Mouse (Mus musculus) monocyte, adult 2 months (primary cell): Measurements from ENCODE around the gene Vars2.

Experiments
- DNase-seq, 2 experiments: peaks; one replicate each; pipeline ENCODE4 v3.0.0; 2022; ENCODE audit warnings: low spot score in 2 of 2, low read depth in 1 of 2

The Vars2 gene

DNA sequence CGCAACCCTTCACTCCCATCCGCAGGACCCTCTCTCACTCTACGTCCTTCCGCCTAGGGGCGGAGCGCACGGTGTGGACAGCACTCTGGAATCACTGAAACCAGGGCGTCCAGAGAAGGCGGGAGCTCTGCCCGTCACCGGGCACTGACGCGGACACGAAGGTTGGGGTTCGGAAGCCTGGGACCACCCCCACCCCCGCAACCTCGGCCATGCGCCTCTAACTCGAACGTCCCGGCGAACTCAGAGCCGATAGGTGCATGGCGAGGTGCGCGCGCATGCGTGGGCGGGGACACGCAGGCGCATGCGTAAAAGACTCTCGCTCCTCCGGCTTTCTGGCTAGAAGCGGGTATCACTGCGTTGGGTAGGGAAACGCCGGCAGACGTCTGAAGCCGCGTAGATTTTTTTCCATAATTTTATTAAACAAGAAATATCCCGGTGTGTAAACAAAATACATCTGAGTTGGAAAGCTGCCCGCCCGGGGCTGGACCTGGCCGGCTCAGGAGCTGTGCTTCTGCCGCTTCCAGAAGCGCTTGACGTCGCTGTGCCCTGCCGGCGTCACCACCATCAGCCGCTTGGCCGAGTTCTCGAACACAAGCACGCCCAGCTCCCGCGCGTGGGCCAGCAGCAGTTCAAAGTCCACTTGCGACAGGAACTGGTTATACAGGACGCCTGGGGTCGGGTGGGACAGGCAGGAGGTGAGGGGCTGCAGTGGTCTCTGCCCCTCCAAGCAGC, at the start of gene Vars2:
Gene Vars2 (minus strand): TSS at position 259 of the 732 bp plus-strand sequence.
- DNase-seq: peak; percentile 79 to 95

DNA sequence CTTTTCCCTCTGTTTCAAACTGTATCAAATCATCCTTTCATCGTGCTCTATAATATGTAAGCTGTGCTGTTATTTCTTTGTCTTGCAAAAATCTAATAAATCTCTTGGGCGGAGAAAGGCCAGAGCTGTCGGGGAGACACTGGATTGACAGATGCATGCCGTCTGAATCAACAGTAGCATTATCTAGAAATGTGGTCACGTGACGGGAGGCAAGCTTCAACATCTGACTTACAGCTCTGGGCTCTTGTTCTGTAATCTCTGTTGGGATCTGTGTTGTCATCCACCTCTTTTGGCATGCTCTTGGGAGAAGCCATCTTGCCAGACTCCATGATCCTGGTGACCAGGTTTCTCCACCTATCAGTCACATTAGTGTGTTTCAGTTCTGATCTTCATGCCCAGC, 49.7 kb upstream of the Vars2 start:
- no peak for DNase-seq

GRCm38 (mm10) chr17:35716114-35716513, 48.7 kb upstream of the Vars2 start:
- DNase-seq: no peak

- DNase-seq: no peak
Measured at GRCm38 (mm10) chr17:35710705-35711347, 43.4 kb upstream of the Vars2 start.

- no peak for DNase-seq
Measured at GRCm38 (mm10) chr17:35708611-35709010, 41.2 kb upstream of the Vars2 start.

DNA sequence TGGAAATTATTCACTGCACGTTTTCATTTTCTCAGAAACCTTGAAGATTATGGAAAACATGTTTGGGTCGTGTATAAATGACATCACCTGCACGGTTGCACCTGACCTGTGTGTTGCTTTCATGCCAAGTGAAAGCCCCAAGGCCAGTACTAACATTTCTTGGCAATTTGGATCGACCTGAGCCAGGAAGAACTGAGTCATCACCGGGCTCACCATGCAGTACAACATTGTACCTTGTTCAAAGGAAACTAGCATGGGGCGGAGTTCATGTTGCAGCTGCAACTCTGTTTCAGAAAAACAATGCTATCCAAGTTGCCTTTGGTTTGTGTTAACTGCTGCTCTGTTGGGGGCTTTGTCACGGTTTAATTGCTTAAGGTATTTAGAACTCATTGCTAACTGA, 40.5 kb upstream of the Vars2 start:
- DNase-seq: no peak

GRCm38 (mm10) chr17:35705836-35706235, 38.4 kb upstream of the Vars2 start:
- no peak for DNase-seq

- DNase-seq: no peak
Measured at GRCm38 (mm10) chr17:35704621-35705464, 37.5 kb upstream of the Vars2 start, which contains the start of gene Ddr1. TSS of gene Ddr1 (minus strand) at chr17:35704621.

- no peak for DNase-seq
Measured at GRCm38 (mm10) chr17:35703751-35704271, 36.4 kb upstream of the Vars2 start.

- DNase-seq: no peak
Measured at GRCm38 (mm10) chr17:35703065-35703464, 35.7 kb upstream of the Vars2 start.

DNA sequence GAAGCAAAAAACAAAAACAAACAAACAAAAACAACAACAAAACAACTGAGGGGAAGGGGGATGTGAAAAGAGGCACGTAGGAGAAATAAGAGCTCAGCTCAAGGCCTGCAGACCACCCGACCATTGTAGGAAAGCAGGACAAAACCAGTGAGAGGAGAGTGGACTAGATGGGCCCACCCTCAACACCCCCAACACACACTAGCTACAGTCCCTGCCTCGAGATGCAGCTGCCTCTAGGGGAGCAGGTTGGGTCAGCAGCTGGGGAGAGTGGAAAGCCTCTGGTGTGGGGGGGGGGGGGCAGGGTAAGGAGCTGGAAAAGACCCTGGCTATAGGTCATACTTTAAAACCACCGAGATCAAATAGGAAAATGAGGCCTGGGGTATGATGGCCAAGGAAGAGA, 35.2 kb upstream of the Vars2 start:
- DNase-seq: no peak

- DNase-seq: no peak
Measured at GRCm38 (mm10) chr17:35701978-35702461, 34.6 kb upstream of the Vars2 start.

DNA sequence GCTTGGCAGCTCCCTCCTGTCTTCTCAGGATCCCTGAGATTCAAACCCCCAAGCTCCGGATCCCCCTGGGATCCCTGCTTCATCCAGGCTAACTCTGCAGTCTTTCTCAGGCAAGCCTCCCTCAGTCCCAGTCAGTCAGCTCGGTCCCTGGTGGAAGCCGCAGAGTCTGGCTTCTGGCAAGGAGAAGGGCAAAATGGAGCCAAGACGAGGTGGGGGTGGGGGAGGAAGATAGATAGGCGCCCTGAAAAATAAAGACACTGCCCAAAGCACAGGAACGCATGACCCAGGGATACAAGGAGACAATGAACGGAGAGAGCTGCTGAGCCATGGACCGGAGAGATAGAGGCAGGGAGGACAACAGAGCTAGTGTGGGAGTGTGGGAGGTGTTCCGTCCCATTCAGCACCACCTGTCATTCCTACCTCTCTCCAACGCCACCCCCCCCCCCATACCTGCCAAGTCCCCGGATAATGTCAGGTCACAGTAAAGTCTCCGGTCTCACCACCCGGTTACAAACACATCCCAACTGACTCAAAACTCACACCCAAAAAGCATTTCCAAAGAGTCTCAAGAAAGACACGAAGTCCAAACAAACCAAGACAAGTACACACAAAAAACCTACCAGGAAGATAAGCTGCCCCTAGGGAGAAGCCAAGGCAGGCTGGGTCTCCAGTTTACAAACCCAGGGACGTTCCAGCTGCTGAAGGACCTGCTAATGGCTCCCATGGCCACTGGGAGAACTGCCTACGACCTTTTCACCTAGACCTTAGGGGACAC, 34.0 kb upstream of the Vars2 start:
- no peak for DNase-seq

DNA sequence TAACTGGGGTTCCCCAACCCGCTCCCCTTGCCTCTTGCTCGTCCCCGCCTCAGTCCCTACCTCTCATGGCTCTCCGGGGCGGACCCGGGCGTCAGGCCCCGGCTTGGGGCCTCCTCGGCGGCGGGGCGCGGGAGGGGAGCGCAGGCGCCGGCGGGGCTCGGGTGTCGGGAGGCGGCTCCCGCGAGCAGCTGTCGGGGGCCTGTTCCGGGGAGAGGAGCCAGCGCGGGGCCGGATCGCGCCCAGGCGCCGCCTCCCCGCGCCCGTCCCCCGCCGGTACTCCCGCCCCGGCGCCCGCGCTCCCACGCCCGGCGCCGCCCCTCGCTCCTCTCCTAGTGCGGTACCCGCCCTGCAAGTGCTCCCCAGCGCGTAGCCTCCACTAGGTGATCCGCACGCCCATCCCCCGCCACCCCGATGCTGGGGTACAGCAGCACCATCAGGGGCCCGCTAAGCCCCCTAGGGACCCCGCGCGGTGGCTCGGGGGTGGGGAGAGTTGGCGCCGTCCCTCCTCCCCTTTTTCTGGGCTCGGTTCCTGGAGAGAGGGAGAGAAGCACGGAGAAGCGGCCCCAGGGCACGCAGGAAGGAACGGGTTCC, 33.1 kb upstream of the Vars2 start:
- DNase-seq: no peak

- no peak for DNase-seq
Measured at GRCm38 (mm10) chr17:35699919-35700318, 32.5 kb upstream of the Vars2 start.

- no peak for DNase-seq
Measured at GRCm38 (mm10) chr17:35698501-35698883, 31.1 kb upstream of the Vars2 start.

DNA sequence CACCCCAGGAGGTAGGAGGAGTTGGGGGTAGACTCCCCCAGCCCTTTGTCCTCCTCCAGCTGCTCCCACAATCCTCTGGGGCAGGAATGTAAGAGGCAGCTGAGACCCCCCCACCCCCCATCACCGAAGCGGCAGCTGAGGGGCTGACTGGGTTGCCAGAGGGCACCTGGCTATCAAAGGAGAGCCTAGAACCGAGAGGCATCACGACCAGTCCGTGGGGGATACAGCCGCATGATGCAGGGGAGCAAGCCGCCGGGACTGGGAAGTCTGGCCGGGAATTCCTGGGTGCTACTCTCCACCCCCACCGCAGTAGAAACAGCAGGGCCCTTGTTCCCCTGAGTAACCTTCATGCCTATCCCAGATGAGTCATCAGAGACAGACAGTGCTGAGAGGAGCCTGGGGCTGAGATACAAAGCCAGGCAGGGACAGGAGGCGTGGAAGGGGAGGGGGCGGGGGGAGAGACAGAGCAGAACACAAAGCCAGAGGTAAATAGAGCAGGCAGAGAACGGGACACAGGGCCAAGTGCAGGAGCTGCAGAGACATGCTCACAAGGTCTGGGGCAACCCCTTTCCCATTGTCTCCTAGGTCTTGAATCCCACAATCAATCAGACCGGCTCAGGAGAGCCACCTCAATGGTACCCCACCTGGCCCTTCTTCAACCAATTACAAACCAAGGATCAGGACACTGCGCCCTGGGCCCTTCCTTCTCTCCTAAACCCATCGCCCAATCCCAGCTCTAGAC, 30.5 kb upstream of the Vars2 start:
- DNase-seq: no peak

DNA sequence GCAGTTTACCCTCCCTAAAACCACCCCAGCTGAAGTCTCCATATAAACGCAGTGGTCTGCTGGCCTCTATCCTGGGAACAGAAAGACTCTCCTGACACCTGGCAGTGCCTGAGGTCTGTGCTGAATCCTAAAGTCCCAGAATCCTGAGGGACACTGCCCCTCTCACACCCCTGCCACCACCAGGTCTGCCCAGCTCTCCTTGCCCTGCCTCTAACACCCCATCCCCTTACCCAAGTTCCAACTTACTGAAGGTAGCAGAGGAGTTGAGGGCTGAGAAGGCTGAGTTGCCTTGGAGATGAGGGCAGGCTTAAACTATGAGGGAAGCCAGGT, 30.0 kb upstream of the Vars2 start:
- no peak for DNase-seq

DNA sequence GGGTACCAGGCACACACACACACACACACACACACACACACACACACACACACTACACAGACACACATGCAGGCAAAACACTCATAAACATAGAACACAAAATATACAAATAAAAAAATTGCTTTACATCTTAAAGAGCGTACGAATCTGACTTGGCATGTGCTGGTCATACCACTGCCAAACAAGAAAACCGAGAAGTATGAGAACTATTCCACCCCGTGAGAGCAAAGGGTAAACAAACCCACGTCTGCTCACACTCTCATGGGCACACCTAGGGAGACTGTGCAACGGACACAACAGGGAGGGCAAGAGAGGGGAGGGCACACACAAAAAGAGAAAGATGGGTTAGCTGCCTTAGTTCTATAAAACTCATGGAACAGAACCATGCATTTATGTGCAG, 29.3 kb upstream of the Vars2 start:
- DNase-seq: no peak

DNA sequence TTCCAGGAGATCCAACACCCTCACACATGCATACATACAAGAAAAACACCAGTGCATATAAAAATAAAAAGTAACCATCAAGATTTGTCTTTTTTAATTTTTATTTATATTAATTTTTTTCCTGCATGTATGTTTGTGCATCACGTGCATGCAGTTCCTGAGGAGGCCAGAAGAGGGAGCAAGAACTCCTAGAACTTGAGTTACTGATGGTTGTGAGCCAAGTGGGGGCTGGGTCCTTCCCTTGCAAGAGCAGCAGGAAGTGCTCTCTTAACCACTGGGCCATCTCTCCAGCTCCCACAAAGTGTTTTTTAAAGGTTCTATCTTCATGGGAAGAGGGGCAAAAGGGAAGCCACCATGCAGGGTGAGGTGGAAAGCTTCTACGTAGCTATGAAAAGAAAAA, 27.9 kb upstream of the Vars2 start:
- DNase-seq: no peak
